In the genomic region with DNA sequence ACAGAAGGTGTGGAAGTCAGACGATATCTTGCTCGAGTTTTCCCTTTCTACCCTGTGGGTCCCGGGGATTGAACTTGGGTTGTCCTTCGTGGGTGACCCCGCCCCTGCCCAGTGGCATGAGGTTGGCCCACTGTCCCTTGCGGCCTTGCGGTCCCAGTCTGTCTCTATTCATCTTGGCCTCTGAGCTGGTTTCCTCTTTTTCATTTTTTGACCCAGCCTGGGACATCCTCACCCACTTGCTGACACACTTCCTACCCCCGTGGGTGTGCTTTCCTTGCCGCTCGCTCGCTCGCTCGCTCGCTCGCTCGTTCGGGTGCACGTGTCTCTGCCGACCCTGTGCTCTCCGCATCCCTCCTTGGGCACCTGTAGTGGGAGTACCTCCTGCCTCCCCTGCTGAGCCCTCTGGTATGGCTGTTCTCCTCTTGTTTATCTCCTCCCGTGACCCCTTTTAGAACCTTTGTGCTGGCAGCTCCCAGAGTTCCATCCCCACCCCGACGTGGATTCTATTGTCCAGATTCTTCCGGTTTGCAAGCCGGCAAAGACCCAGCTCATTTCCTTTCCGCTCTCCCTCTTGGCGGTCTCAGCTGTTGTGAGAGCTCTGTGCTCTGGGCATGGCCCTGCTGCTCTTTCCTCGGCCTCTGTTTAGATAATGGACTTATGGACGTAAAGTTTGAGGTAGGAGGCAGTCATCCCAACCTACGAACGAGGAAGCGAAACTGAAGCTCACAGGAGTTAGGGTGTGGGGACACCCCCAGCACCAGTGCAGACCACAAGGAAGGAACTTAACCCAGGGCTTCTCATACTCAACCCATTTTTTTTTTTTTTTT, we compare ENCODE assay signal across 9 mouse cellular contexts. TPM values are rescaled to one million over a fixed set of nuclear protein-coding genes. Genes with fewer than 3 reads are reported as not detected.
DNase-seq lines count a peak whose midpoint lies in the region; ATAC-seq and TF ChIP-seq lines count a peak whose summit lies in the region.
"Had no signal": no experiment of that assay in that cellular context is flagged by ENCODE, and none has a peak within 500 bp of the region (broad histone marks: within the 10 kb centered on the region; RNA-seq: fewer than 3 reads in every experiment).

No protein-coding gene starts in this region.

- in situ Hi-C loops in ES-E14 (cut with MboI; ENCODE audit: low sequenced_read_pairs in 2 of 2, unreplicated experiment in 2 of 2) = no loop called here

- H3K9me3 ChIP-seq in ES-E14 (ENCODE audit: control insufficient read depth, insufficient read depth, low read depth, low read length) = no peaks in the 10 kb centered on the region
- no peaks in the 10 kb centered on the region for H3K9me3 ChIP-seq in liver, embryonic 14.5 days (ENCODE audit: control insufficient read depth, low read length)
- H3K9me3 ChIP-seq: midbrain, embryonic 12.5 days had no signal

- H3K4me2 ChIP-seq in liver, embryonic 14.5 days (ENCODE audit: low read depth) = peak overlapping the region; percentile 47
- H3K4me2 ChIP-seq: midbrain, embryonic 12.5 days had no signal

- ATAC-seq in liver, embryonic 14.5 days (ENCODE audit: insufficient read depth) = peak; percentile 32; the same call in 1 of the 2 replicates
- ATAC-seq in frontal cortex, adult (ENCODE audit: low TSS enrichment) = no peak

- no peaks in the 10 kb centered on the region for H3K27me3 ChIP-seq in liver, embryonic 14.5 days (ENCODE audit: control insufficient read depth, insufficient read depth, low read length)
- no peaks in the 10 kb centered on the region for H3K27me3 ChIP-seq in thymus, adult 2 months (ENCODE audit: control insufficient read depth, insufficient read depth, low read length)
- H3K27me3 ChIP-seq: midbrain, embryonic 12.5 days had no signal

- no peak for TF ChIP-seq CTCF in gastrocnemius, adult 2 months (IDR thresholded peaks at IDR 0.05)
- TF ChIP-seq CTCF in liver, embryonic 14.5 days (IDR thresholded peaks at IDR 0.05; ENCODE audit: low read depth) = no peak
- TF ChIP-seq CTCF in thymus, adult 2 months (IDR thresholded peaks at IDR 0.05; ENCODE audit: borderline replicate concordance, control insufficient read depth, extremely low read depth, insufficient read depth, low read length, poor library complexity) = no peak

- peak overlapping the region; percentile 48; the same call in 1 of the 2 replicates for H3K9ac ChIP-seq in ES-E14 (ENCODE audit: insufficient read depth, low read depth, low read length, poor library complexity, severe bottlenecking)
- H3K9ac ChIP-seq in liver, embryonic 14.5 days (replicated peaks) = no peak overlapping the region
- H3K9ac ChIP-seq: midbrain, embryonic 12.5 days had no signal

- peak overlapping the region; percentile 58 for H3K4me3 ChIP-seq in gastrocnemius, adult 2 months
- H3K4me3 ChIP-seq in ES-E14 (ENCODE audit: insufficient read depth in 1 of 2, low read depth in 1 of 2, low read length in 2 of 2, poor library complexity in 1 of 2, severe bottlenecking in 1 of 2) = peak overlapping the region; percentile 44 to 62
- peak overlapping the region in 1 of 2 experiments; percentile 10; a peak in 1 of 4 replicates for H3K4me3 ChIP-seq in liver, embryonic 14.5 days (ENCODE audit: insufficient read depth in 1 of 2, low read depth in 2 of 2, low read length in 2 of 2)
- H3K4me3 ChIP-seq in thymus, adult 2 months (ENCODE audit: control insufficient read depth, insufficient read depth, low read length) = peak overlapping the region; percentile 45
- H3K4me3 ChIP-seq: midbrain, embryonic 12.5 days had no signal

- H3K36me3 ChIP-seq in ES-E14 (ENCODE audit: control insufficient read depth, insufficient read depth, low read length, poor library complexity, severe bottlenecking) = no peaks in the 10 kb centered on the region; the same call in 1 of the 2 replicates
- no peaks in the 10 kb centered on the region for H3K36me3 ChIP-seq in liver, embryonic 14.5 days (replicated peaks; ENCODE audit: control insufficient read depth, insufficient read depth, low read depth)
- H3K36me3 ChIP-seq in thymus, adult 2 months (ENCODE audit: control insufficient read depth, insufficient read depth, low read length) = no peaks in the 10 kb centered on the region
- H3K36me3 ChIP-seq: midbrain, embryonic 12.5 days had no signal

- no peak for TF ChIP-seq EP300 in liver, embryonic 14.5 days (IDR thresholded peaks at IDR 0.05; ENCODE audit: low read depth)

- WGBS in liver, embryonic 14.5 days (ENCODE audit: insufficient replicate concordance) = 33% methylated on average over 32 of the region's 32 CpGs
- WGBS in thymus, adult 2 months = 8% methylated on average over 32 of the region's 32 CpGs

- H3K27ac ChIP-seq in gastrocnemius, adult 2 months = peak overlapping the region; percentile 90
- peak overlapping the region; percentile 51 for H3K27ac ChIP-seq in ES-E14 (ENCODE audit: insufficient read depth, low read depth, low read length, poor library complexity, severe bottlenecking)
- peak overlapping the region; percentile 0; the same call in 1 of the 2 replicates for H3K27ac ChIP-seq in liver, embryonic 14.5 days
- H3K27ac ChIP-seq in thymus, adult 2 months (ENCODE audit: control insufficient read depth, insufficient read depth, low read length) = peak overlapping the region; percentile 75

- H3K4me1 ChIP-seq in ES-E14 (ENCODE audit: control insufficient read depth in 2 of 2, insufficient read depth in 2 of 2, low read length in 2 of 2, poor library complexity in 1 of 2) = peaks cover 7 to 16% of the 10 kb centered on the region in 2 experiments; a peak in 3 of 4 replicates
- peaks cover 10 to 27% of the 10 kb centered on the region in 2 experiments; a peak in 3 of 4 replicates for H3K4me1 ChIP-seq in liver, embryonic 14.5 days (replicated peaks; ENCODE audit: control insufficient read depth in 2 of 2, insufficient read depth in 2 of 2, low read length in 1 of 2)
- peaks cover 68% of the 10 kb centered on the region for H3K4me1 ChIP-seq in thymus, adult 2 months (replicated peaks; ENCODE audit: control insufficient read depth, insufficient read depth, low read length)

- intact Hi-C loops in gastrocnemius, adult 2 months (cut with DNase I) = no loop called here
- intact Hi-C loops in heart, postnatal 10 days (cut with DNase I) = no loop called here

- peak; percentile 59 for DNase-seq in gastrocnemius, adult 2 months
- DNase-seq in gastrocnemius, adult 8-10 months (ENCODE audit: low spot score in 2 of 2) = no peak
- peak; percentile 65 for DNase-seq in ES-E14 (ENCODE audit: low read depth, low spot score)
- DNase-seq in heart, postnatal 10 days = peak; percentile 65 to 73
- DNase-seq in liver, embryonic 14.5 days (ENCODE audit: low read depth in 3 of 3, low spot score in 3 of 3) = no peak
- peak; percentile 45 for DNase-seq in thymus, adult 2 months
- no peak for DNase-seq in cerebellum, postnatal 25 days

- 0 out of 2 replicates have a peak, but pooled peaks have one; percentile 23 for TF ChIP-seq POLR2A in thymus, adult 2 months (IDR thresholded peaks at IDR 0.05; ENCODE audit: control insufficient read depth, extremely low read depth, insufficient read depth, low read length, poor library complexity)

TF ChIP-seq in ES-E14, 5 proteins besides CTCF, POLR2A, EP300 and RAD21:
- no peak for TF ChIP-seq HCFC1 (IDR thresholded peaks at IDR 0.05; ENCODE audit: borderline replicate concordance, insufficient read depth, low read length)
- no peak for TF ChIP-seq ZNF384 (IDR thresholded peaks at IDR 0.05; ENCODE audit: low read depth, low read length)
- no peak for TF ChIP-seq MAFK (IDR thresholded peaks at IDR 0.05; ENCODE audit: insufficient read depth, low read depth, low read length)
- no peak for TF ChIP-seq CHD2 (IDR thresholded peaks at IDR 0.05; ENCODE audit: low read depth, low read length)
- TF ChIP-seq ZC3H11A (IDR thresholded peaks at IDR 0.05; ENCODE audit: borderline replicate concordance, low read depth, low read length) = no peak

RNA-seq across cellular contexts. Expression of a gene that starts 9.8 kb away (rescaled TPM):
- 10 to 100 TPM; 79.2 to 95.2 TPM for total RNA-seq in gastrocnemius, adult 2 months (2021)
- total RNA-seq in gastrocnemius, adult 8-10 months (2022) = 10 to 100 TPM; 76.0 to 89.9 (median 78.1) TPM
- 25.5 and 29.4 TPM in 2 replicates for total RNA-seq in ES-E14 (2012; rRNA removed)
- 10 to 100 TPM; 58.9 to 64.7 TPM for total RNA-seq in heart, postnatal 10 days (2021)
- 12.9 and 13.7 TPM in 2 replicates for polyA plus RNA-seq in liver, embryonic 14.5 days (2012; rRNA removed)
- polyA plus RNA-seq in liver, embryonic 14.5 days (2014; fragmentation: Nextera tagmentation; extraction: Ambion mirVana) = 4.8 and 5.6 TPM in 2 replicates
- polyA plus RNA-seq in thymus, adult 2 months (2012; rRNA removed) = 161 and 172 TPM in 2 replicates

RNA-seq across cellular contexts. Expression of a gene that starts 31.8 kb away (rescaled TPM):
- 10 to 100 TPM; 10.9 to 17.3 TPM for total RNA-seq in gastrocnemius, adult 2 months (2021)
- total RNA-seq in gastrocnemius, adult 8-10 months (2022) = 10 to 100 TPM in 1 of 4 experiments, 1 to 10 TPM in 3; 7.2 to 13.5 (median 9.4) TPM
- total RNA-seq in ES-E14 (2012; rRNA removed) = 15.3 and 25.7 TPM in 2 replicates
- total RNA-seq in heart, postnatal 10 days (2021) = 10 to 100 TPM; 14.3 to 20.2 TPM
- 8.4 and 9.4 TPM in 2 replicates for polyA plus RNA-seq in liver, embryonic 14.5 days (2012; rRNA removed)
- 2.8 and 3.9 TPM in 2 replicates for polyA plus RNA-seq in liver, embryonic 14.5 days (2014; fragmentation: Nextera tagmentation; extraction: Ambion mirVana)
- polyA plus RNA-seq in thymus, adult 2 months (2012; rRNA removed) = 47.2 and 48.6 TPM in 2 replicates

RNA-seq across cellular contexts. Expression of a gene that starts 43.0 kb away (rescaled TPM):
- 100 to 1,000 TPM; 567 to 689 TPM for total RNA-seq in gastrocnemius, adult 2 months (2021)
- total RNA-seq in gastrocnemius, adult 8-10 months (2022) = 100 to 1,000 TPM; 566 to 724 (median 629) TPM
- total RNA-seq in ES-E14 (2012; rRNA removed) = 2,284 and 2,327 TPM in 2 replicates
- 100 to 1,000 TPM; 788 to 793 TPM for total RNA-seq in heart, postnatal 10 days (2021)
- 1,933 and 2,132 TPM in 2 replicates for polyA plus RNA-seq in liver, embryonic 14.5 days (2012; rRNA removed)
- 1,503 and 1,567 TPM in 2 replicates for polyA plus RNA-seq in liver, embryonic 14.5 days (2014; fragmentation: Nextera tagmentation; extraction: Ambion mirVana)
- polyA plus RNA-seq in thymus, adult 2 months (2012; rRNA removed) = 3,356 and 3,688 TPM in 2 replicates

RNA-seq across cellular contexts. Expression of a gene that starts 48.8 kb away (rescaled TPM):
- total RNA-seq in gastrocnemius, adult 2 months (2021) = 10 to 100 TPM; 31.3 to 31.9 TPM
- 10 to 100 TPM; 28.1 to 31.2 (median 30.6) TPM for total RNA-seq in gastrocnemius, adult 8-10 months (2022)
- total RNA-seq in ES-E14 (2012; rRNA removed) = 112 and 163 TPM in 2 replicates
- total RNA-seq in heart, postnatal 10 days (2021) = 10 to 100 TPM; 47.2 to 51.7 TPM
- polyA plus RNA-seq in liver, embryonic 14.5 days (2012; rRNA removed) = 11.4 and 11.8 TPM in 2 replicates
- polyA plus RNA-seq in liver, embryonic 14.5 days (2014; fragmentation: Nextera tagmentation; extraction: Ambion mirVana) = 14.4 and 14.8 TPM in 2 replicates
- polyA plus RNA-seq in thymus, adult 2 months (2012; rRNA removed) = 87.8 and 109 TPM in 2 replicates

RNA-seq across cellular contexts. Expression of a gene that starts 50.2 kb away (rescaled TPM):
- not detected for total RNA-seq in gastrocnemius, adult 2 months (2021)
- total RNA-seq in gastrocnemius, adult 8-10 months (2022) = not detected
- total RNA-seq in ES-E14 (2012; rRNA removed) = 31.1 and 36.6 TPM in 2 replicates
- total RNA-seq in heart, postnatal 10 days (2021) = not detected
- polyA plus RNA-seq in liver, embryonic 14.5 days (2012; rRNA removed) = not detected in 2 replicates
- not detected in 2 replicates for polyA plus RNA-seq in liver, embryonic 14.5 days (2014; fragmentation: Nextera tagmentation; extraction: Ambion mirVana)
- 1.2 and 1.8 TPM in 2 replicates for polyA plus RNA-seq in thymus, adult 2 months (2012; rRNA removed)
- polyA plus RNA-seq: midbrain, embryonic 12.5 days had no signal

Comparison
In these comparisons a context has a peak if more than half of its experiments do, and no peak if none do; other contexts are left out.
1. DNase-seq: peak in gastrocnemius, adult 2 months (single experiment), ES-E14 (single experiment), heart, postnatal 10 days (2 of 2) and thymus, adult 2 months (single experiment); none in gastrocnemius, adult 8-10 months (0 of 2), liver, embryonic 14.5 days (0 of 3) and cerebellum, postnatal 25 days (0 of 2).
2. H3K27ac ChIP-seq: peak in every context shown above with its lines; median percentile 90 in gastrocnemius, adult 2 months; 75 in thymus, adult 2 months; 51 in ES-E14; 0 in liver, embryonic 14.5 days.